Mouse (Mus musculus) left cerebral cortex, adult 2 months (tissue): ENCODE data around the gene Olfr74. TPM values are rescaled to one million over a fixed set of nuclear protein-coding genes. Genes with fewer than 3 reads are reported as not detected.
"Not testable (repeated sequence)": the region's sequence is repeated elsewhere in the genome, so short reads cannot be mapped to it uniquely, and the experiment has no call there.

Source experiments
- DNase-seq, 2 experiments: peaks; one replicate each; pipeline ENCODE4 v3.0.0; 2021 to 2022; ENCODE audit warnings: low spot score in 2 of 2, mixed read lengths in 1 of 2; ENCODE audit errors: extremely low spot score in 1 of 2
- H3K27ac ChIP-seq: fragments of 200-600 bp; 2 replicates; pipeline ENCODE4 v1.8.1; 2022
- H3K4me3 ChIP-seq: fragments of 200-600 bp; 2 replicates; pipeline ENCODE4 v1.8.1; 2022
- CTCF ChIP-seq: fragments of 200-600 bp; IDR thresholded peaks from 2 replicates; pipeline ENCODE4 v1.8.1; 2022; ENCODE audit warnings: antibody characterized with exemption, mild to moderate bottlenecking, moderate library complexity
- intact Hi-C: fragments of 180-260 bp; cut with DNase I; formaldehyde crosslinking; loops from one replicate; pipeline ENCODE4 v1.15.1; 2025
- long read RNA-seq, 2 experiments: library from polyadenylated mRNA; stranded (forward); transcript quantifications; one replicate each; pipeline ENCODE4 v2.0.0; 2021; ENCODE audit warnings: borderline mapping rate in 2 of 2
- total RNA-seq, 2 experiments: library from RNA; stranded (reverse); gene quantifications; 2 replicates each; pipeline ENCODE4 v1.2.3; 2021

Gene Olfr74
- not detected for total RNA-seq
- long read RNA-seq, experiment 1, result 0 reads
- long read RNA-seq, experiment 2, result 0 reads

- Histone ChIP-seq H3K27ac (no peak within 1 kb of the TSS), H3K4me3 (no peak within 1 kb of the TSS)
- no peak for TF ChIP-seq CTCF
- intact Hi-C loops, result no loop called here
- no peak for DNase-seq
These were observed at the start of gene Olfr74 for GRCm38 (mm10) chr2:87974563-87974962. TSS of gene Olfr74 (minus strand) at chr2:87974663.

- DNase-seq, H3K4me3 ChIP-seq, H3K27ac ChIP-seq, intact Hi-C loops: not testable (repeated sequence)
These were observed 48.0 kb upstream of the Olfr74 start, which contains the start of gene Olfr1161 for GRCm38 (mm10) chr2:88022474-88022873. TSS of gene Olfr1161 (plus strand) at chr2:88022774.

- intact Hi-C loops, result no loop called here
- no peak within 1 kb of the TSS for H3K27ac ChIP-seq
- no peak for DNase-seq
- H3K4me3 ChIP-seq, result no peak within 1 kb of the TSS
- no peak for TF ChIP-seq CTCF
These were observed 33.3 kb upstream of the Olfr74 start, which contains the start of gene Olfr1160 for GRCm38 (mm10) chr2:88007515-88008318. TSS of gene Olfr1160 (minus strand) at chr2:88008268.

- no peak within 1 kb of the TSS for H3K27ac ChIP-seq
- DNase-seq, result no peak
- H3K4me3 ChIP-seq, result no peak within 1 kb of the TSS
- intact Hi-C loops, result no loop called here
- TF ChIP-seq CTCF, result no peak
These were observed 15.3 kb upstream of the Olfr74 start, which contains the start of gene Olfr1158 for GRCm38 (mm10) chr2:87989813-87990212. TSS of gene Olfr1158 (plus strand) at chr2:87990113.

GRCm38 (mm10) chr2:87968199-87968598, 6.3 kb downstream of the Olfr74 start, which contains the start of gene Olfr1157:
TSS of gene Olfr1157 (minus strand) at chr2:87968299.
- intact Hi-C loops, result no loop called here
- Histone ChIP-seq H3K4me3 (no peak within 1 kb of the TSS), H3K27ac (no peak within 1 kb of the TSS)
- TF ChIP-seq CTCF, result no peak
- no peak for DNase-seq

GRCm38 (mm10) chr2:87953000-87953399, 21.5 kb downstream of the Olfr74 start, which contains the start of gene Olfr1156:
TSS of gene Olfr1156 (minus strand) at chr2:87953100.
- Histone ChIP-seq H3K27ac (no peak within 1 kb of the TSS), H3K4me3 (no peak within 1 kb of the TSS)
- TF ChIP-seq CTCF, result no peak
- intact Hi-C loops, result no loop called here
- no peak for DNase-seq

GRCm38 (mm10) chr2:87945037-87945436, 29.4 kb downstream of the Olfr74 start, which contains the start of gene Olfr1155:
TSS of gene Olfr1155 (minus strand) at chr2:87945137.
- Histone ChIP-seq H3K4me3 (no peak within 1 kb of the TSS), H3K27ac (no peak within 1 kb of the TSS)
- DNase-seq, result no peak
- intact Hi-C loops, result no loop called here
- no peak for TF ChIP-seq CTCF

Other genes starting within 250 kb of the Olfr74 start
- not detected for gene Olfr1138, start 234.7 kb downstream of the Olfr74 start, total RNA-seq
- gene Olfr1140, start 230.9 kb downstream of the Olfr74 start, total RNA-seq, result not detected
- gene Olfr1141, start 220.7 kb downstream of the Olfr74 start, total RNA-seq, result not detected
- not detected for gene Olfr152, start 195.2 kb downstream of the Olfr74 start, total RNA-seq
- not detected for gene Olfr1143, start 174.1 kb downstream of the Olfr74 start, total RNA-seq
- not detected for gene Olfr1145, start 164.8 kb downstream of the Olfr74 start, total RNA-seq
- not detected for gene Olfr1148, start 144.1 kb downstream of the Olfr74 start, total RNA-seq
- gene Olfr1150-ps1, start 130.7 kb downstream of the Olfr74 start, total RNA-seq, result not detected
- not detected for gene Olfr1151, start 118.8 kb downstream of the Olfr74 start, total RNA-seq
- not detected for gene Olfr1152, start 108.2 kb downstream of the Olfr74 start, total RNA-seq
- gene Olfr1153, start 79.7 kb downstream of the Olfr74 start, total RNA-seq, result not detected
- gene Olfr1154, start 69.5 kb downstream of the Olfr74 start, total RNA-seq, result not detected
- gene Olfr1155, start 29.5 kb downstream of the Olfr74 start, total RNA-seq, result not detected
- gene Olfr1156, start 21.6 kb downstream of the Olfr74 start, total RNA-seq, result not detected
- gene Olfr1157, start 6.4 kb downstream of the Olfr74 start, total RNA-seq, result not detected
- gene Olfr1158, start 15.4 kb upstream of the Olfr74 start, total RNA-seq, result not detected
- gene Olfr1160, start 33.6 kb upstream of the Olfr74 start, total RNA-seq, result not detected
- not detected for gene Olfr1161, start 48.1 kb upstream of the Olfr74 start, total RNA-seq
- gene Olfr73, start 63.0 kb upstream of the Olfr74 start, total RNA-seq, result not detected
- gene Olfr1162, start 76.5 kb upstream of the Olfr74 start, total RNA-seq, result not detected
- not detected for gene Olfr1163, start 97.2 kb upstream of the Olfr74 start, total RNA-seq
- gene Olfr1164, start 119.3 kb upstream of the Olfr74 start, total RNA-seq, result not detected
- gene Olfr1166, start 153.6 kb upstream of the Olfr74 start, total RNA-seq, result not detected
- not detected for gene Olfr1167, start 180.5 kb upstream of the Olfr74 start, total RNA-seq
- gene Olfr1168, start 207.2 kb upstream of the Olfr74 start, total RNA-seq, result not detected